Mouse (Mus musculus): ENCODE data around the gene Lrch4.

Lrch4 gene

GRCm38 (mm10) chr5:137628498-137629305, at the start of gene Lrch4, which contains the start of the genes Fbxo24 and Gm20605:
Gene Lrch4 (plus strand): TSS chr5:137629121.
Gene Fbxo24 (minus strand): TSS chr5:137629002.
Gene Gm20605 (plus strand): TSS chr5:137629175.
- DNase-seq (ENCODE audit: low read depth, low spot score) = peak; percentile 100

GRCm38 (mm10) chr5:137580246-137580645, 48.7 kb upstream of the Lrch4 start:
- no peak for DNase-seq (ENCODE audit: low read depth, low spot score)

- no peak for DNase-seq (ENCODE audit: low read depth, low spot score)
Observed at GRCm38 (mm10) chr5:137582702-137583101, 46.2 kb upstream of the Lrch4 start.

- DNase-seq (ENCODE audit: low read depth, low spot score) = peak; percentile 59
Observed at GRCm38 (mm10) chr5:137583670-137584169, 45.2 kb upstream of the Lrch4 start.

- DNase-seq (ENCODE audit: low read depth, low spot score) = peak; percentile 85
Observed at GRCm38 (mm10) chr5:137584976-137585375, 43.9 kb upstream of the Lrch4 start.

GRCm38 (mm10) chr5:137590507-137590906, 38.4 kb upstream of the Lrch4 start:
- DNase-seq (ENCODE audit: low read depth, low spot score) = peak; percentile 62

- no peak for DNase-seq (ENCODE audit: low read depth, low spot score)
Observed at GRCm38 (mm10) chr5:137595921-137596320, 33.0 kb upstream of the Lrch4 start.

- peak; percentile 67 for DNase-seq (ENCODE audit: low read depth, low spot score)
Observed at GRCm38 (mm10) chr5:137596601-137597261, 32.2 kb upstream of the Lrch4 start.

GRCm38 (mm10) chr5:137597625-137598024, 31.3 kb upstream of the Lrch4 start:
- peak; percentile 51 for DNase-seq (ENCODE audit: low read depth, low spot score)

- no peak for DNase-seq (ENCODE audit: low read depth, low spot score)
Observed at GRCm38 (mm10) chr5:137598100-137598826, 30.7 kb upstream of the Lrch4 start.

- DNase-seq (ENCODE audit: low read depth, low spot score) = no peak
Observed at GRCm38 (mm10) chr5:137599600-137599999, 29.3 kb upstream of the Lrch4 start.

GRCm38 (mm10) chr5:137600281-137600618, 28.7 kb upstream of the Lrch4 start:
- DNase-seq (ENCODE audit: low read depth, low spot score) = no peak

GRCm38 (mm10) chr5:137600619-137601364, 28.1 kb upstream of the Lrch4 start, which contains the start of gene Mospd3:
Gene Mospd3 (minus strand): TSS chr5:137601058.
- peak; percentile 99 for DNase-seq (ENCODE audit: low read depth, low spot score)

- peak; percentile 74 for DNase-seq (ENCODE audit: low read depth, low spot score)
Observed at GRCm38 (mm10) chr5:137601365-137601729, 27.6 kb upstream of the Lrch4 start.

GRCm38 (mm10) chr5:137607860-137608653, 20.9 kb upstream of the Lrch4 start:
- peak; percentile 86 for DNase-seq (ENCODE audit: low read depth, low spot score)

GRCm38 (mm10) chr5:137608654-137609190, 20.2 kb upstream of the Lrch4 start:
- peak; percentile 53 for DNase-seq (ENCODE audit: low read depth, low spot score)

GRCm38 (mm10) chr5:137609292-137609691, 19.6 kb upstream of the Lrch4 start:
- DNase-seq (ENCODE audit: low read depth, low spot score) = no peak

- no peak for DNase-seq (ENCODE audit: low read depth, low spot score)
Observed at GRCm38 (mm10) chr5:137610056-137610455, 18.9 kb upstream of the Lrch4 start.

GRCm38 (mm10) chr5:137610548-137611244, 18.2 kb upstream of the Lrch4 start:
- peak; percentile 89 for DNase-seq (ENCODE audit: low read depth, low spot score)

- no peak for DNase-seq (ENCODE audit: low read depth, low spot score)
Observed at GRCm38 (mm10) chr5:137611245-137611602, 17.7 kb upstream of the Lrch4 start.

Measured in ES-CJ7 (cell line).